Mouse (Mus musculus) forebrain, embryonic 16.5 days (tissue): ENCODE data around the gene Twsg1. TPM values are rescaled to one million over a fixed set of nuclear protein-coding genes. Genes with fewer than 3 reads are reported as not detected.

ENCODE experiments used
- ATAC-seq: fragments of 200-750 bp; cut with Nextera tagmentation; 2 replicates; pipeline ENCODE4 v1.8.0; 2017; ENCODE audit warnings: mild to moderate bottlenecking, moderate library complexity
- H3K27ac ChIP-seq: fragments of 300-500 bp; sonication (generic); 2 replicates; pipeline ENCODE4 v1.5.1; 2014; ENCODE audit warnings: low read length, control low read depth
- H3K27me3 ChIP-seq: fragments of 300-500 bp; sonication (generic); replicated peaks from 2 replicates; pipeline ENCODE4 v1.6.1; 2014; ENCODE audit warnings: low read length; ENCODE audit not compliant: control insufficient read depth, insufficient read depth
- H3K36me3 ChIP-seq: fragments of 300-500 bp; sonication (generic); 2 replicates; pipeline ENCODE4 v1.6.1; 2014; ENCODE audit not compliant: control insufficient read depth, insufficient read depth
- H3K4me1 ChIP-seq: fragments of 300-500 bp; sonication (generic); replicated peaks from 2 replicates; pipeline ENCODE4 v1.6.1; 2014; ENCODE audit warnings: low read length; ENCODE audit not compliant: control insufficient read depth, insufficient read depth
- H3K4me2 ChIP-seq: fragments of 300-500 bp; sonication (generic); 2 replicates; pipeline ENCODE4 v1.6.1; 2014; ENCODE audit warnings: mild to moderate bottlenecking, low read length, control low read depth
- H3K4me3 ChIP-seq: fragments of 300-500 bp; sonication (generic); replicated peaks from 2 replicates; pipeline ENCODE4 v1.5.1; 2014; ENCODE audit warnings: mild to moderate bottlenecking, low read length, control low read depth
- H3K9ac ChIP-seq: fragments of 300-500 bp; sonication (generic); replicated peaks from 2 replicates; pipeline ENCODE4 v1.6.1; 2014; ENCODE audit warnings: low read depth, low read length, control low read depth
- H3K9me3 ChIP-seq: fragments of 300-500 bp; sonication (generic); 2 replicates; pipeline ENCODE4 v1.6.1; 2016; ENCODE audit warnings: low read length; ENCODE audit not compliant: control insufficient read depth
- WGBS: fragments of 180-500 bp; shearing (Covaris S2); extraction: QIAGEN DNeasy Blood & Tissue Kit; methylation state at CpG from one replicate; pipeline ENCODE4 v1.1.7; 2014; 5-methylcytosine and 5-hydroxymethylcytosine counted together
- polyA plus RNA-seq: library from polyadenylated mRNA; unstranded; fragments of >200 nt; fragmentation: Nextera tagmentation; extraction: Ambion mirVana; gene quantifications from 2 replicates; pipeline ENCODE4 v1.2.1, GENCODE M21; 2015

Gene Twsg1
- polyA plus RNA-seq, 1 experiment from 2014 or later: 71.1 TPM

- peak overlapping the region; percentile 79 for H3K9ac ChIP-seq
- peak overlapping the region; percentile 93 for H3K4me2 ChIP-seq
- H3K27me3 ChIP-seq: no peaks in the 10 kb centered on the region
- H3K36me3 ChIP-seq: no peaks in the 10 kb centered on the region
- peak overlapping the region; percentile 95 for H3K27ac ChIP-seq
- whole genome bisulfite sequencing: under 1% methylated on average over 11 of the region's 11 CpGs
- H3K4me1 ChIP-seq: peaks cover 23% of the 10 kb centered on the region
- H3K9me3 ChIP-seq: no peaks in the 10 kb centered on the region
- H3K4me3 ChIP-seq: peak overlapping the region; percentile 97
- ATAC-seq: no peak
Observed at GRCm38 (mm10) chr17:65885398-65885696, 65.7 kb downstream of the Twsg1 start.

DNA sequence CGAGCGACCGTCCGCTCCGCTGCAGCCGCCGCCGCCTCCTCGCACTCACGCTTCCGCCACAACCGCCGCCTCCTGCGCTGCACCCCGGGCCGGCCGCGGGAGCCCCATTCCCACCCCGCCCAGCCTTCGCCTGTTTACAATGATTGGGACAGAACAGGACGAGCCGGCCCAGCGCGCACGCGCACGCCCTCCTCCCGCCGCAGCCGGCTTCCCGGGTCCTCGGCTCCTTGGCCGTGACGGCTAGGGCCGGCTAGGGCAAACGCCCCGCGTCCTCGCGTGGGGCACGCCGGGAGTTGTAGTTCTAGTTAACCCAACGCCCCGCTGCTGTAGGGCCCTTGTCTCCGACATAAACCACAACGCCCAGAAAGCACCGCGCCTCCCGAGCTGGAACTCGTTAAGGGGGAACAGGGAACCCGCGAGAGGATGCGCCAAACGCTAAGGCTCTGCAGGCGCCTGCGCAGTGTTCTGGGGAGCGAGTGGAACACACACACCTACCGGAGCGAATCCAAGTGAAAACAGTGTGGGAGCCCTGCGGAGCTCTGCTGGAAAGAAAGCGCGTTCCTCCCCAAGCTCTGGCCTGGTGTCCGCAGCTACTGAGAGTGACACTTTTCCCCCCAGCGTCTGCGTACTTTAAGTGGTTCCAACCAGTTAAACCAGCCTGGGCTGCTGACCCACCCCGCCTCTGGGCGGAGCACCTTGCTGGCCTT lies 66.2 kb downstream of the Twsg1 start:
- under 1% methylated on average over 67 of the region's 67 CpGs for WGBS
- H3K4me1 ChIP-seq: peaks cover 23% of the 10 kb centered on the region
- H3K4me3 ChIP-seq: peak overlapping the region; percentile 97
- H3K4me2 ChIP-seq: peak overlapping the region; percentile 93
- H3K27ac ChIP-seq: peak overlapping the region; percentile 95
- peak overlapping the region; percentile 84 for H3K9ac ChIP-seq
- no peaks in the 10 kb centered on the region for H3K9me3 ChIP-seq
- ATAC-seq: peak; percentile 99
- no peaks in the 10 kb centered on the region for H3K27me3 ChIP-seq
- no peaks in the 10 kb centered on the region for H3K36me3 ChIP-seq

GRCm38 (mm10) chr17:65884061-65884669 lies 66.9 kb downstream of the Twsg1 start:
- WGBS: under 1% methylated on average over 55 of the region's 56 CpGs
- peaks cover 23% of the 10 kb centered on the region for H3K4me1 ChIP-seq
- peak overlapping the region; percentile 82 for H3K27ac ChIP-seq
- H3K27me3 ChIP-seq: no peaks in the 10 kb centered on the region
- H3K9ac ChIP-seq: peak overlapping the region; percentile 84
- H3K4me3 ChIP-seq: peak overlapping the region; percentile 97
- peak overlapping the region; percentile 66 for H3K4me2 ChIP-seq
- no peaks in the 10 kb centered on the region for H3K36me3 ChIP-seq
- ATAC-seq: peak; percentile 24
- no peaks in the 10 kb centered on the region for H3K9me3 ChIP-seq

- H3K4me3 ChIP-seq: no peak overlapping the region
- no peak overlapping the region for H3K9ac ChIP-seq
- no peak for ATAC-seq
- H3K4me1 ChIP-seq: peaks cover 4% of the 10 kb centered on the region; the same call in 1 of the 2 replicates
- no peak overlapping the region for H3K27ac ChIP-seq
- no peak overlapping the region for H3K4me2 ChIP-seq
- 90% methylated on average over 6 of the region's 6 CpGs for WGBS
- no peaks in the 10 kb centered on the region for H3K9me3 ChIP-seq
- H3K36me3 ChIP-seq: no peaks in the 10 kb centered on the region
- H3K27me3 ChIP-seq: no peaks in the 10 kb centered on the region
Observed at GRCm38 (mm10) chr17:65877026-65877425, 74.0 kb downstream of the Twsg1 start.

DNA sequence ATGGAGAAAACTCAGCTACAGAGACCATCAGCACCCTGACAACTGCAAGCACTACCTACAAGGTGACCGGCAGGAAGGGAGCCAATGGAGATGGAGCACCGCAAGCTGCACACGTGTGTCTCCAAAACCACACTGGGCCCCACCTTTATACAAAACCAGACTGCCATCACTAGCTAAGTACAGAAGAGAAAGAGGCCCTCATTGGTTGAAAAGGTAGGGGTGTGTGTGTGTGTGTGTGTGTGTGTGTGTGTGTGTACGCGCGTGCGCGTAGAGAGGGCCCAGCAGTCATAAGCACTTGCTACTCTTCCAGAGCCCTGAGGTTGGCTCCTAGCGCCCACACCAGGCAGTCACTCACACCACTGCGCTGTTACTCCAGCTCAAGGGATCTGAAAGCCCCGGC lies 77.2 kb downstream of the Twsg1 start:
- WGBS: 92% methylated on average over 11 of the region's 11 CpGs
- Histone ChIP-seq H3K4me1 (peaks cover 5% of the 10 kb centered on the region; the same call in 1 of the 2 replicates), H3K4me2 (no peak overlapping the region), H3K9ac (no peak overlapping the region), H3K27me3 (no peaks in the 10 kb centered on the region), H3K9me3 (no peaks in the 10 kb centered on the region), H3K36me3 (no peaks in the 10 kb centered on the region), H3K4me3 (no peak overlapping the region), H3K27ac (no peak overlapping the region)
- no peak for ATAC-seq

DNA sequence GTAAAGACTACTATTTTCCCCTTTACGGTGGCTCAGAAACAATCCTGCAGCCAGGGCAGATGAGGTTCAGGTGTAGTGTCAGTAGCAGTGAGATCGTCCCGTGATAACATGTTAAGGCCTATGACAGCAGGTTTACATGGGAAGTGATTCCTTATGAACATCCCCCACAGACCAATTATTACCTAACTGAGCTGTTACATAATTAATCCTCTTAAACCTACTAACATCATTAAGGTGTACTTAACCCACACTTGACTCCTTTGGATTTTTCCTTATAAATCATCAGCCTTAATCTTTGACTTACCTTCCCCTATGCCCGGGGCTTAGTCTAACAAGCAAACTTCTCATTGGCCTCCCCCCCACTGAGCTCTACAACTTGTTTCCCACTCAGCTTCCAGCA lies 77.9 kb downstream of the Twsg1 start:
- no peak overlapping the region for H3K4me3 ChIP-seq
- no peak overlapping the region for H3K9ac ChIP-seq
- no peaks in the 10 kb centered on the region for H3K36me3 ChIP-seq
- no peaks in the 10 kb centered on the region for H3K9me3 ChIP-seq
- peaks cover 5% of the 10 kb centered on the region; the same call in 1 of the 2 replicates for H3K4me1 ChIP-seq
- no peaks in the 10 kb centered on the region for H3K27me3 ChIP-seq
- WGBS: 80% methylated on average over 4 of the region's 4 CpGs
- H3K4me2 ChIP-seq: no peak overlapping the region
- H3K27ac ChIP-seq: no peak overlapping the region
- ATAC-seq: no peak

- 40% methylated on average over 6 of the region's 6 CpGs for WGBS
- Histone ChIP-seq H3K9ac (no peak overlapping the region), H3K4me3 (no peak overlapping the region), H3K27me3 (no peaks in the 10 kb centered on the region), H3K9me3 (no peaks in the 10 kb centered on the region), H3K4me2 (no peak overlapping the region), H3K27ac (no peak overlapping the region), H3K36me3 (no peaks in the 10 kb centered on the region), H3K4me1 (peaks cover 5% of the 10 kb centered on the region; the same call in 1 of the 2 replicates)
- ATAC-seq: no peak
Observed at GRCm38 (mm10) chr17:65872652-65873051, 78.4 kb downstream of the Twsg1 start.

DNA sequence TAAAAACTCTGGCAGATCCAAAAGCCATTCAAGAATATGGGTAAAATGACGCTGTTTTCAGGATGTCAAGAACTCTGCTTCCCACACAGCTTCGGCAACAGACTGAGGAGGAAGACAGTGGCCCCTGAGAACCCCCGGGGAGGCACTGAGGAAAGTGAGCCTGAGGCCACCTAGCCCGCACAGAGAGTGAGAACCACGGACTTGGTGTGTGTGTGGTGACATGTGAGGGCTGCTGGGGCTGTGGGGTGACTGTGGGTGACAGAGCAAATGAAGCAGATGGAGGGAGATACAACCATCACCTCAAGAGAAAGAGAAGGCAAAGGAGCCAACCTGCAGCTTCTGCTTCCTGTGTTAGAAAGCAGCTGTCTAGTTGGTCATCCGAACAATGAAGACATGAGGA lies 79.0 kb downstream of the Twsg1 start:
- no peak overlapping the region for H3K27ac ChIP-seq
- no peaks in the 10 kb centered on the region for H3K9me3 ChIP-seq
- no peaks in the 10 kb centered on the region for H3K36me3 ChIP-seq
- no peaks in the 10 kb centered on the region for H3K27me3 ChIP-seq
- no peak overlapping the region for H3K4me3 ChIP-seq
- peaks cover 5% of the 10 kb centered on the region; the same call in 1 of the 2 replicates for H3K4me1 ChIP-seq
- ATAC-seq: no peak
- H3K9ac ChIP-seq: no peak overlapping the region
- H3K4me2 ChIP-seq: no peak overlapping the region
- 64% methylated on average over 6 of the region's 6 CpGs for WGBS
